Mouse (Mus musculus) spleen, adult 18-20 months (tissue): Measurements from ENCODE around the gene Dennd1b.

Experiments
- DNase-seq, 2 experiments: peaks; one replicate each; pipeline ENCODE4 v3.0.0; 2022; ENCODE audit warnings: mixed read lengths in 2 of 2

Dennd1b gene

GRCm38 (mm10) chr1:139090744-139091143 lies 127.5 kb downstream of the Dennd1b start:
- DNase-seq = no peak

GRCm38 (mm10) chr1:139091701-139092100 lies 128.5 kb downstream of the Dennd1b start:
- DNase-seq = no peak

- no peak for DNase-seq
Observed at GRCm38 (mm10) chr1:139092144-139092543, 128.9 kb downstream of the Dennd1b start.

GRCm38 (mm10) chr1:139092722-139093121 lies 129.5 kb downstream of the Dennd1b start:
- DNase-seq = no peak

GRCm38 (mm10) chr1:139096369-139096768 lies 133.1 kb downstream of the Dennd1b start:
- DNase-seq = no peak

GRCm38 (mm10) chr1:139098088-139098487 lies 134.9 kb downstream of the Dennd1b start:
- no peak for DNase-seq

GRCm38 (mm10) chr1:139101725-139102124 lies 138.5 kb downstream of the Dennd1b start:
- DNase-seq = no peak

GRCm38 (mm10) chr1:139108251-139108650 lies 145.0 kb downstream of the Dennd1b start:
- no peak for DNase-seq

- no peak for DNase-seq
Observed at GRCm38 (mm10) chr1:139122626-139123025, 159.4 kb downstream of the Dennd1b start.

GRCm38 (mm10) chr1:139139644-139140043 lies 176.4 kb downstream of the Dennd1b start:
- no peak for DNase-seq

- DNase-seq = no peak
Observed at GRCm38 (mm10) chr1:139145516-139145915, 182.3 kb downstream of the Dennd1b start.

- DNase-seq = no peak
Observed at GRCm38 (mm10) chr1:139146306-139146705, 183.1 kb downstream of the Dennd1b start.

- no peak for DNase-seq
Observed at GRCm38 (mm10) chr1:139153006-139153405, 189.8 kb downstream of the Dennd1b start.

- no peak for DNase-seq
Observed at GRCm38 (mm10) chr1:139153493-139153892, 190.3 kb downstream of the Dennd1b start.

- no peak for DNase-seq
Observed at GRCm38 (mm10) chr1:139156397-139156796, 193.2 kb downstream of the Dennd1b start.

GRCm38 (mm10) chr1:139161619-139162018 lies 198.4 kb downstream of the Dennd1b start:
- DNase-seq = no peak

GRCm38 (mm10) chr1:139162814-139163213 lies 199.6 kb downstream of the Dennd1b start:
- no peak for DNase-seq

- DNase-seq = no peak
Observed at GRCm38 (mm10) chr1:139174058-139174832, 211.0 kb downstream of the Dennd1b start.

- no peak for DNase-seq
Observed at GRCm38 (mm10) chr1:139179707-139180106, 216.5 kb downstream of the Dennd1b start.

GRCm38 (mm10) chr1:139180481-139181149 lies 217.4 kb downstream of the Dennd1b start:
- no peak for DNase-seq

- DNase-seq = no peak
Observed at GRCm38 (mm10) chr1:139192635-139193034, 229.4 kb downstream of the Dennd1b start.

- DNase-seq = no peak
Observed at GRCm38 (mm10) chr1:139194011-139194410, 230.8 kb downstream of the Dennd1b start.

- DNase-seq = no peak
Observed at GRCm38 (mm10) chr1:139194428-139195028, 231.3 kb downstream of the Dennd1b start.

- no peak for DNase-seq
Observed at GRCm38 (mm10) chr1:139203026-139203425, 239.8 kb downstream of the Dennd1b start.
